Mouse (Mus musculus): ENCODE measurements around the gene Map7d2.

Map7d2 gene

DNA sequence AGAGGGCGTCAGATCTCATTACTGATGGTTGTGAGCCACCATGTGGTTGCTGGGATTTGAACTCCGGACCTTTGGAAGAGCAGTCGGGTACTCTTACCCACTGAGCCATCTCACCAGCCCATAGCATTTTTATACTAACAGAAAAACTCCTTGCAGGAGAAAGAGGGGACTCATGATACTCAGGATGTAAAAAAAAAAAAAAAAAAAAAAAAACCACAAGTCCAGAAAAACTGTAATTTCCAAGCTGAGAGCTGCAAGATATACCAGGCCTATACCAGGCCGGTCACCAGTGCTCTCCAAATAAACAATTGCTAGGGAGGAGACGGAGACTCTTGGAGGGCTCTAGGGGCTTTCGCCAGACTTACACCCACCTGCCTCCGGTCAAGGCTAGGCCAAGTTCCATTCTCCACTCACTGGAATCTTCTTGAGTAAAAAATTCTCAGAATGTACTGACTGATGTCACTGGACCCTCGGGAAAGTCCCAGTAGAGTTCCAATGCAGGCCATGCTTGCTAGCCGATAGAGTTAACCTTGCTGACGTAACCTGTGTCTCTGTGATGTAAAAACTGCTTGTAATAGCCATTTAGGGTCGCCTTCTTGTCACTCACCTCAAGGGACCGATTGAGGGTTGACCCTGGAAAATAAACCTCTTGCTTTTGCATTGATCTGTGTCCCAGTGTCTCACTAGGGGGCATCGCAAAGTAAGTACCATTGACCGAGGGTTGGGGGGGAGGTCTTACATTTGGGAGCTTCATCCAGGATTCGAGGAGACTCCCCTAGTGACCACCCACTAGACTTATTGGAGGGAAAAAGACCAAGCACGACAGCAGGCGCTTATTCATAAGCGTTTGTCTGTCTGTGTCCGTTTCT lies 95.7 kb downstream of the Map7d2 start:
- no peak for DNase-seq (ENCODE audit: low spot score)

DNA sequence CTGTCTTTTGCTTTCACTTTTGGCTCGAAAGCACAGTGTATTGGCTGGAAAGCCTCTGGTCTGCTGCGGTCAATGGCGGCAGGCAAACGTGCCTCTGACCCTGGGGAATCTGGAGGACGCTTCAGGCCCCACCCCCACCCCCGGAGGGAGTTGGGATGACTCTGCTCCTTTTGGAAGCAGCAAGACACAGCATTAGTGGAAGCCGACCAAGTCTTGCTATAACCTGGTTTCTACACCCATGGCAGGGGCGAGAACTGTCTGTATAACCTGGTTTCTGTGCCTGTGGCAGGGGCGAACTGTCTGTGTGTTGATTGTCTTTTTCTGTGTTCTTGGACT lies 96.3 kb downstream of the Map7d2 start:
- DNase-seq (ENCODE audit: low spot score) = no peak

DNA sequence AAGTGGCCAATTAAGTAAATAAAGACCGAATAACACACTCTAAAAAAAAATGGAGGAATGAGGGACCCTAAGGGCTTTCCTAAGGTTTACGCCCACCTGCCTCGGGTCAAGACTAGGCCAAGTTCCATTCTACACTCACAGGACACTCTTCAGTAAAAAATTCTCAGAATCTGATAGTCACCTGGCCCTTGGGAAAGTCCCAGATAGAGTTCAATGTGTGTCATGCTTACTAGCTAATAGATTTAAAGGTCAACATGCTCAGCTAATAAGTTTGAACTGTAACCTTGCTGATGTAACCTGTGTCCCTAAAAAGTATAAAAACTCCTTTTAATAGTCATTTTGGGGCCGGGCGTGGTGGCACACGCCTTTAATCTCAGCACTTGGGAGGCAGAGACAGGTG lies 101.2 kb downstream of the Map7d2 start:
- no peak for DNase-seq (ENCODE audit: low spot score)

DNA sequence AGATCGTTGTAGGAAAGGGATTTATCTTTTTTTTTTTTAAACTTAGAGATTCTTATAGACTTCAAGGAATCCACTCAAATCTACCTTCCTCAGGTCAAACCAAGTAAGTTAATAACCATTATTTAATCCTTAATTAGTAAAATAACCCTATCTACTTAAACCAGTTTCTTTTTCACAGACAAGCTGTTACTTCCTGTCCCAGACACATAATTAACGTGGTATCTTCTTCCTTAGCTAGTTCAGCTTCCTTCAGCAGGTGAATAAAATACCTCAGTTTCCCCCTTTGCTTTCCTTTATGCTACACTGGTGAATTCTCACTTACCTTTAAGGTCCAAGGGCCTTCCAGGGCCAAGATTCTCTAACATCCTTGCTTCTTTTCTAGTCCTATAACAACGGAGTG lies 107.4 kb downstream of the Map7d2 start:
- no peak for DNase-seq (ENCODE audit: low spot score)

DNA sequence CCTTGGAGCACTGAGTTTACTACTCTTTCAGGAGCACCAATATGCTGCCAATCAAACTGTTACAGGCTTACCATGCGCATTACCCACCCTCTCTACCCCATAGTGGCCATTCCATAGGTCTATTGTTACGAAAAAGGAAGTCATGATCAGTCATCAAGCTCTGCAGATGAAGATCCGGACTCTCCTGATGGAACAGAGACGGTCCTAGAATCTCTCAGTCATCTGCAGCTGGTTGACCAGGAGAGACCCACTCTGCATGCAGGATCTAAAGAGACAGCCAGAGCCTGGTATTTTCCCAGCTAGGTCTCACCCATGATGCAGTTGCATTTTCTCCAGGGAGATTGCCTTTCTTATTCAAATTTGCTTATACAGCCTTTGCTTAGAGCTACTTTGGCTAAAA lies 108.3 kb downstream of the Map7d2 start:
- DNase-seq (ENCODE audit: low spot score) = no peak

DNA sequence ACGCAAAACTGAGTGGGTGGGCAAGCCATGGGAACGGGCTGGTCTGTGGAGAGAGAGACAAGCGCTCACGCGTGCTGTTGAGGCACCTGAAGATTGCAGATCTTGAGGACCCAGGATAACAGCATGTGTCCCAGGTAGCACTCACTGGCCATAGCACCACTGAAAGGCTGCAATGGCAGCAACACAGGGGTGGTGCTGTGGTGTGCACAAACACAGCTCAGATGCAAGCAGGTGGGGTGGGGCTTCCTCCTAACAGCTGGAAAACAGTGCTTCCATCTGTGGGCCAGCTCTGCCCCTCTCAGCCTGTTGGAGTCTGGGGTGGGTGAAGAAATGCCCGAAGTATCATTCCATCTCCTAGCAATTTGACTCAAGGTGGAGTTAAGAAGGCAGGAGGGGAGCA lies 112.0 kb downstream of the Map7d2 start, which contains the start of gene Bclaf3:
Gene Bclaf3, plus strand, starts transcription at position 301 of the 400 bp plus-strand sequence.
- no peak for DNase-seq (ENCODE audit: low spot score)

DNA sequence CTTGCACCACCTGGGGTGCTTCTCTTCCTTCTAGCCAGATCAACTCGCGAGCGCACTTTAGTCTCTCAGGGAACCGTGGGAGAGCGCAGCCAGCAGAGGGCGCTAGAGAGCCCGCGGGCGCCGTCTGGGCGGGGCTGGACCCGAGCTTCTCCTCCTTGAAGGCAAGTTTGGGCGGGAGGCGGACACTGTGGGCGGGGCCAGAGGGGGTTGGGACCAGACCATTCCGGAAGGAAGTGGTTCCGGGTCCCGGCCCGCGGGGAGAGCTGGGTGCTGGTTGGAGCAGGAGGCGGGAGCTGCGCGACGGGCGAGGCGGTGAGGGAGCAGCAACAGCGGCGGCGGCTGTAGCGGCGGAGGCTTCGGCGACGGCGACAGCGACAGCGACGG lies 118.0 kb downstream of the Map7d2 start:
- peak; percentile 96 for DNase-seq (ENCODE audit: low spot score)

DNA sequence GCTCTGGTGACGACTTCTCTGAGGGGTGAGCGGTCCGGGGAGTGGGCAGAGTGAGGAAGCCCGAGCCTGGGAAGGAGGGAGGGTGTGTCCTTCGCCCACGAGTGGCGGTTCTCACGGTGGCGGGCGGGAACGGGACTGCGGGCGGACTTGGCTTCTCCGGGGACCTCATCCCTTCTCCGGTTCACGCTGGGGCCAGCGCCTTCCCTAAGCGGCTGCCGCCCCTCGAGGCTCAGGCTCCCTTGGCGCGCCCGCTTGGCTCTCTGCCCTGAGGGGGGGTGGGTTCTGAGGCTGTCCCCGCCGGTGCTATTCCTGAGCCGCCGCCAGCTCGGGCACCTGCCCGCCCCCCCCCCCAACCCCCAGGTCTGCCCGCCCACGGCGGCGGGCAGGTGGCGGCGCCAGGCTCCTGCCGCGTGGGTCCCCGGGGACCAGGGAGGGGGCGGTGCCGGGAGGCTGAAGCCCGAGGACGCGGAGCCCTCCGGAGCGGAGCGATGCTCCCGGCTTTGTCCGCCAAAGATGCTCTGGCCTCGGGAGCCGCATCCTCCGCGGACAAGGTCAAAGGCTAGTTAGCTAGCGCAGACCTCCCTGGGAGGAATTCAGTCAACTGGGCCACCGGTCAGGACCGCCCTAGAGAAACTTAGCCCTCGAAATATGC lies 118.6 kb downstream of the Map7d2 start:
- DNase-seq (ENCODE audit: low spot score) = peak; percentile 55

DNA sequence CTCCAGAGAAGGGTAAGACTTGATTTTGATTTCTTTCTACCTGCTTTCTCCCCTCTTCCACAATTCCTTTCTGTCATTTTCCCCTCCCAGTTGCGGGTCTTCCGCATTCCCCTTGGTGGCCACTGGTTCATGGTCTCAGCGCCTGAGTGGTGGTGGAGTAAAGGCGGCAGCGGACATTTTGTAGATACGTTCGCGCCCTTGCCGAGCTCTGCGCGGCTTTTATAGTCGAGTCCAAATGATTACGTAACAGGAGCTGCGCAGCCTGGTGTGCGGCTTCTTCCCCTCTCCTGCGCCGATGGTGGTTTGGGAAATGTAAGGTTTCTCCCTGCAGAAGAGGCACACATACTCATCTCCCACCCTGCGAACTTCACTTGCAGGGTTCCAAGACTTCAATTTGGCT lies 127.6 kb downstream of the Map7d2 start:
- DNase-seq (ENCODE audit: low spot score) = peak; percentile 29

DNA sequence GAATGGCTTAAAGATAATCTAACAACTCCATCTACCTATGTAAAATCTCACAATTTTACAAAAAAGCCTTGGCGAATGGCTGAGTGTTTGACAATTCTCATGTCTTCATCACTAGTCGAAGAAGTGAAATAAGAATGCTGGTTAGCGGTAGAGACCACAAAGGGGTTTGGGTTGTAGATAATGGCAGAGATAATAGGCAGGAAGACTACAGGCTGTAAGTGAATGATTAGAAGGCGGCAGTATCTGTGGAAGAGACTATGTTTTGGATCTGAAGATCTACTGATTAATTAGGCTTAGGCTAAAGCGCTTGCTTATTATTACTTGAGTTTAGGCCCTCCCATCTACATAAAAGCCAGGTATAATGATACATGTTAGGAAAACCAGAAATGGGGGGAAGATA lies 132.7 kb downstream of the Map7d2 start:
- DNase-seq (ENCODE audit: low spot score) = no peak

All from testis, postnatal 14 days (tissue).